Mouse (Mus musculus) spleen, postnatal 36 days (tissue): ENCODE results near the gene Gm28360.
"Not testable (repeated sequence)": the region's sequence is repeated elsewhere in the genome, so short reads cannot be mapped to it uniquely, and the experiment has no call there.

Source experiments
- DNase-seq, 2 experiments: peaks; one replicate each; pipeline ENCODE4 v3.0.0; 2022; ENCODE audit warnings: low spot score in 2 of 2, mixed read lengths in 1 of 2

Gene Gm28360

GRCm38 (mm10) chr1:117829781-117830180 lies at the start of gene Gm28360:
Gm28360 (plus strand) TSS chr1:117830081.
- DNase-seq: not testable (repeated sequence)

GRCm38 (mm10) chr1:117780833-117781232 lies 49.0 kb upstream of the Gm28360 start, which contains the start of gene B020011L13Rik:
B020011L13Rik (plus strand) TSS chr1:117781133.
- not testable (repeated sequence) for DNase-seq

GRCm38 (mm10) chr1:117816271-117816670 lies 13.6 kb upstream of the Gm28360 start:
- DNase-seq: not testable (repeated sequence)

GRCm38 (mm10) chr1:117851718-117852117 lies 21.8 kb downstream of the Gm28360 start:
- DNase-seq: not testable (repeated sequence)
